Mouse (Mus musculus) layer of hippocampus, postnatal 36 days (tissue): ENCODE results near the gene Tmem50b. TPM values are rescaled to one million over a fixed set of nuclear protein-coding genes. Genes with fewer than 3 reads are reported as not detected.
A peak's percentile ranks its signal among the peaks of the same experiment; 100 is the strongest.

ENCODE experiments used
- DNase-seq, 2 experiments: peaks; one replicate each; pipeline ENCODE4 v3.0.0; 2022
- total RNA-seq, 2 experiments: library from RNA; stranded (reverse); gene quantifications; 2 replicates each; pipeline ENCODE4 v1.2.3; 2021

Tmem50b gene
- total RNA-seq, 2 experiments from 2014 or later: 115 to 124 TPM

DNA sequence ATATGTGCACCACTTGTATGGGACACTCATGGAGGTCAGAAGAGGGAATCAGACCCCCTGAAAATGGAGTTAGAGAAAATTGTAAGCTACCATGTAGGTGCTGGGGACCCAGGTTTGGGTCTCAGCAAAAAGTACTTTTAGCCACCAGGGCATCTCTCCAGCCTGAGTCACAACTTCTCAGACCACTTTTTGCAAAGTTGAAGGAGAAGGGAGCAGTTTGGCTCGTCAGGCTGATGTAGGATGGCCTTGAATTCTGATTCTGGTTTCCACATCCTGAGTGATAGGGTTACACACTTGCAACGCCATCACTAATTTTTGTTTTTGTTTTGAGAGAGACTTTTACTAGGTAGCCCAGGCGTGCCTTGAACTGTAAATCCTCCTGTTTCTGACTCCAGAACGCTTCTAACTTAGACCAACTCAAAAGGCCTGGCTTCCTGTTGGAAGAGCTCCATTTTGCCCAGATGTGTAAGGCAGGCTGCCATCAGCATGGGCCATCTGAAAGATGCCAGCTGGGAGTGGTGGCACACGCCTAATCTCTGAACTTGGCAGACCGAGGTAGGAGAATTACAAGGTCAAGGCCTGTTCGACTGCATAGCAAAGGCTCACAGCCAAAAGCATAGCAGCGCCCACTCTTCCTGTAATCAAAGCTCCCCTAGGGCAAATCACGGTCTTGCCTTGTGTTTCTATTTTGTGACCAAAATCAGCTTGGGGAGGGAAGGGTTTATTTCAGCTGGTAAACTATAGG is 12.1 kb upstream of the Tmem50b start:
- no peak for DNase-seq

DNA sequence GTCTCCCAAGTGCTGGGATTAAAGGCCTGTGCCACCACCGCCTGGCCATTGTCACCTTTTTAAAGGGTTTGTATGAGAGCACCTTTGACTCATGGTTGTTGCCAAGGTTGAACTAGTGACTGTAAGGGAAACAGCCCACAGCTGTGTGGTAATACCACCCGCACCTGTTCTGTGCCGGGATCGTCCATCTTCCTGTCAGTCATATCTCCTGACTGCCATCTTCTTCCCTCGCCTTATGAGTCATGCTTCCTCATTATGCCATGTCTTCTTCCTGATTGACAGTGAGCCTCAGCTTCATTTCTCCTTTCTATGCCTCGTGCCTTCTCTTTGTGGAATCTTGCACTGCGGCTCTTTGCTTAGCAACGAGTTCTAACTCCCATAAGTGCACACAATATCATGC is 9.4 kb upstream of the Tmem50b start:
- no peak for DNase-seq

DNA sequence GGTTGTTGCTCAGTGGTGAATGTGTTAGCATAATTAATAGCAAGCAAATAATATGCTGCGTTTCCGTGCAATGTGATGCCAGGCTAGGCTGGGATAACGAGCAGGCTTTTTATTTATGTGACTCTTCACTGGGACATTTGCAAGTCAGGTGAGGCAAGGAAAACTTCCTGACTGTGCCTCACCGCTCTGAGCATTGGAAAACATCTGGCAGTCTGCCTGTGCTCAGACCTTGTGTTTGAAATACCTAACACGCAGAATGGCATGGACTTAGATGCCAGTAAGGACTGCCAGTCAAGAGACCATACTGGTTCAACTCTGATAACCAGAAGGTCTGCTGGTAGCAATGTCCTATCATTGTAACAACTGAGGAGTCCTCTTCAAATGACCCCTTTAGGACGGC is 7.6 kb upstream of the Tmem50b start:
- DNase-seq: no peak

DNA sequence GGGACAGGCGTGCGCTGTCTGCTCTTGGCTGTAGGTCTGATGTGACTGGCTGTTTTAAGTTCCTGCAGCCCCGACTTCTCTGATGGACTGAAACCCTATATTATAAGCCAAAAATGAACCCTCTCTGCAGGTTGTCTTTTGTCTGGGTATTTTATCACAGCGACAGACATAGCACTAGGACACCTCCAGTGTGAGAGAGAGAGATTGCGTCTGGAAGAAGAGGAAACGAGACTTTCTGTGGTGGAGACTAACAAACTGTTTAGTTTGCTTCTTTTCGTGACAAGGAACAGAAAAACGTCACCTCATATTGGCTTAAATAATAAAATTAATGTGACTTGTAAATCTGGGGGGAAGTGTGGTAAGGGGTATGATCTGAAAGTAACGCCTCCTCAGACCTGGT is 4.1 kb upstream of the Tmem50b start:
- no peak for DNase-seq

DNA sequence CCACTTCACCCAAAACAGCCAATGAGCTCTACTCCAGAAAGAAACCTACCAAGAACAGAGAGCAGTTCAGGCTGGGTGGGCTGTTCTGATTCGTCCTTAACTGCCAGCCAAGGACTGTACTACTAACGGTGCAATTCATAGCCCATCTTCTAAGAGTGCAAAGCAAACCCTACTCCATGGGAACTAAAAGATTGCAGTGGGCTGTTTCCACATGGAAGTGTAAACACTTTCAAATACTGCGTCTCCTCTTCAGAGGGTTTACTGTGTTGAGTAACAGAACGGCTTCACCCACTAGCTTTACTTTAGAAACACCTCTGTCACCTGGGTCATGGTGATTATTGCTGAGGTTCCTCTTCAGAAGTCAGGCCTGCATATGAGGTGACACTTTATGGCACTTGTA is 3.5 kb upstream of the Tmem50b start:
- no peak for DNase-seq

DNA sequence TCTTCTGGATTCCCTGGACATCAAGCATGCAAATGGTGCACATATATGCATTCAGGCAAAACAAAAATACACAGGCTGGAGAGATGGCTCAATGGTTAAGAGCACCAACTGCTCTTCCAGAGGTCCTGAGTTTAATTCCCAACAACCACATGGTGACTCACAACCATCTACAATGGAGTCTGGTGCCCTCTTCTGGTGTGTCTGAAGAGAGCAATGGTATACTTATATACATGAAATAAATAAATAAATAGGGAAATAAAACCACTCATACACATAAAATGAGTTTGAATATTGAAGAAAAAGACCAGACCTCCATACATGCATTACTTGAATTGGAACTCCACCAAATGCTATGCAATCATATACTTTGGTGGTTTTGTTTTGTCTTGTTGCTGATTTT is 1.6 kb upstream of the Tmem50b start:
- DNase-seq: no peak

DNA sequence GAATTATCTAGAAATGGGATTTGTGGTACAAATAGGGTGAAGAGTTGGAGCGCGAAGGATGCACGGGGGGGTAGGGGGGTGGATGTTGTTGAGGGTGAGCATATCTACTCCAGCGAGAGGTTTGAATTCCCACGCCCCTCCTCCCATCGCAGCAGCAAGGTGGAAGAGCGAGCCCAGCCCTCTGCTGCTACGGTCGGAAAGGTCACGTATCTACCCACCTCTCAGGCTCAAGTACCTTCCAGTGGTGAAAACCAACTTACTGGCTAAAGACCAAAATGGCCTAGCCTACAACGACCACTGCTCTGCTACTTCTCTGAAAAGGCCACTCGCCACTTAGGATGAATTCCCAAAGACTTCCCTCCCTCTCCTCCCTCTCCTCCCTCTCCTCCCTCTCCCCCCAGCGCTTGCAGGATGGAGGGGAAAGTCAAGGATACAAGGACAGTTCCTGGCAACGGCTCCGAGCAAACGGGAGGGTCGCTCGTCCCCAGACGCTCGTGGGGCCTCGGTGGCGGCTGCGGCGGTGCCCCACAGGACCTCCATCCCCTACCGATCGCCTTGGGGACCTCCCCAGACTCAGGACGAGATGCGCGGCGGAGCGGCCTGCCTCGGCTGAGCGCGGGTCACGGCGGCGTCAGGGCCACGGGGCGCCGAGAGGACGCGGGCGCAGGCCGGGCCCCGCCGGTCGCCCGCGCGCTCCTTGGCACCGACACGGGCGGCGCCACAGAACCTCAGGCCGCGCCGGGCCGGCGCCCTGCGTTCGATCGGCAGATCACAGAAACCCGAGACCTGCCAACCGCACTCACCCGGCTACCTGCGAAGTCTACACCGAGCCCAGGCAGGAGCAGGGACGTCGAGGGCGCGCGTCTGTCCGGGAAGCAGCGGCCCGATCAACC is 575 bp downstream of the Tmem50b start:
- DNase-seq: no peak

DNA sequence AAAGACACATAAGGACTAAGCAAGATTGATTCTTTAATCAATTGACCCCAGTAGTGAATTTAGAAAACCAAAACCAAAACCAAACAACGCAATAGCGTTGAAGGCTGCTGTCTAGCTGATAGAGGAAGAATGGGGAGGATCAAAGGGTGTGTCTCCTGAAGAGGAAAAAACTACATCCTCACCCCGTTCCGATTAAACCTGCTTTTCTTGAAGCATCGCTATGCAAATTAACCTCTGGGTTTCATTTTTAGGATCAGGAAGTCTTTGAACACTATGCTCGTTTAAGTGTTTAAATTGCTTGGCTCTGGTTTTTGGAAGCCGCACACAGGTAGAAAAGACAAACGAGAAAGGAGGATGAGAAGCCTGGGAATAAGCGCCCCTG is 1.2 kb downstream of the Tmem50b start:
- no peak for DNase-seq

DNA sequence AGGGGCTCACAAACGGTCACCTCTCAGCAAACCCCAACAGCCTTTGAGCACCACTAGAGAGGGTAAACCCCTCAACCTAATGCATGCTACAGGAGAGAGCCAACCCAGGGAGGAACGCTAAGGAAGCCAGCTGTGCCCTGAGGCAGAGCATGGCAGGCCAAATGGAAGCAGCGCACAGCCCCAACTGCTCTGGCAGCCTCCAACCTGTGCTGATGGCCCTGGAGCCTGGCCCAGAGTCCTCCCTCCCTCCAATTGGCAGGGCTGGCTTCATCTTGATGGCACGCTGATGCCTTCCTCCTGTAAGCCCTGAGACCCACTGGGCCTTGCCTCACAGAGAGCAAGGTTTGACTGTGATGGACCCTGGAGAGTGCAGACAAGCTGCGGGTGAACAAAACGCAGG is 2.5 kb downstream of the Tmem50b start:
- peak; percentile 38 to 57 for DNase-seq

DNA sequence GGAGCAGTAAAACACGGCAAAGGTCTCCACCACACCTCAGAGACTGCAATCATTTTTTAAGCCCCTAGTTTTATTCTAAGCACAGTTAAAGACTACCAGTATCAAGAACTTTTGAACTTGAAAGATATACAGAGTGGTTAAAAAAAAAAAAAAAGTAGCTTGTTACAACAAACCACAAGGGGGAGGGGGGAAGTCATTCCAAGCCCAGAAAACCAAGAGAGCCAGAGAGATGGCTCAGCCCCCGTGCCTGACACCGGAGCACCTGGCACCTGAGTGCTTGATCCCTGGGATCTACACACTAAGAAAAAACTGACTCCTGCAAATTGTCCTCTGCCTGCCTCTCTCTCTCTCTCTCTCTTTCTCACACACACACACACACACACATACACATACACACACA is 4.3 kb downstream of the Tmem50b start:
- DNase-seq: no peak

DNA sequence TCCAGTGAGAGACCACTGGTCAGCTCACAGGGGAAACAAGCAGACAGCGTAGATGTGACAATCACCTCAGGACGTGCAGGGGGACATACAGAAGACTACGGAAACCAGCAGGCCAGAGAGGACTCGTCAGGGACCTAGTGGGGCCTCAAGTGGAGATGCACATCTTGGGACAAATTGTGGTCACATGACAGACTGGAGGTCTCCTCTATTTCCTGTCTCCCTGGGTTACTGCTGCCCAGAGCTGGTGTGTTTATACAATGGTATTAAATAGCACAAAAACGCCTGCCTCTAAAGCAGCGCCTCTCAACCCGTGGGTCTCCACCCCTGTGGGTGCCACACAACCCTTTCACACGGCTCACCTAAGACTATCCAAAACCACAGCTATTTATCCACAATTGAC is 5.4 kb downstream of the Tmem50b start:
- no peak for DNase-seq

DNA sequence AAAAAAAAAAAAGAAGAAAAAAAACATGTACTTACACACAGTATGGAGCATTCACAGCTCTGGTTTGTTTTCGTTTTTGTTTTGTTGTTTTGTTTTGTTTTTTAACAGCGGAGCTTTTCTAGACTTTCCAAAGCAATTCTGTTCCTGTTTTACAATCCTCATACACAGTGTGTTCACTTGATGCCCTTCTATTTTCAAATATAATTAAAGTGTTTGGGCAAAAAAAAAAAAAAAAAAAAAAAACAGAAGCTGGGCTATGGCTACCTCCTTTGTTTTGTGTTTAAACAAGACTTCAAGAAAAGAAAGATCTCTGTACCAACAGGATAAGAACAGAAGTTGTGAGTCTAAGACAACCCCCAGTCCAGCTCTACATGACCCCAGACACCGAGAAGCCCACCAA is 8.9 kb downstream of the Tmem50b start:
- DNase-seq: no peak

DNA sequence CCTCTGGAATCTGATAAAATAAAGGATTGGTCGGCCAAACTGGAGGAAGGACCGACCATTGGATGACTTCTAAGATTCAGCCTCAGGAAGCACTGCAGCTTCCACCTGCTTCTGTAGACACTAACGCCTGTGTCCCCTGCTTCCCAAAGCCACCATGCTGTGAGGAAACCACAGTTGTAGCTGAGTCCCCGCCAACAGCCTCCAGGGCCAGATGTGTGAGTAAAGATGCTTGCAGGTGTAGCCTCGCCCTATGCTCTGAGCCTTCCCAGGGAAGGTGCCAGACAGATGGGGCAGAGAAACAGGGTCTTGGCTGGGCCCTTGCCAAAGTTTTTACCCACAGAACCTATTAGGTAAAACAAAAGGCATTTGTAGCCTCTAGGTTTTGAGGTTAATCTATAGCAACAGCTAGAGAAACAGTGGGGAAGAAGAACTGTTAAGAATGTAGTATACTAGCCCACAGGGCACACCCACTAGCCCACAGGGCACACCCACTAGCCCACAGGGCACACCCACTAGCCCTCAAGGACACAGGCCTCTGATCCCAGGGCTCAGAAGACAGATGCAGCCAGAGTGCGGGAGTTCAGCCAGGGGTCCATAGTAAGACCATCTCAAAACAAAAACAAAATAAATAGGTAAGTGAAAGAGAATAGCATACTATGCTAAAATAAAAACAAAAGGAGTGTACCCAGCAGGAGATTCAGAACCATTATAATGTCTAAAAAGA is 9.7 kb downstream of the Tmem50b start:
- no peak for DNase-seq

DNA sequence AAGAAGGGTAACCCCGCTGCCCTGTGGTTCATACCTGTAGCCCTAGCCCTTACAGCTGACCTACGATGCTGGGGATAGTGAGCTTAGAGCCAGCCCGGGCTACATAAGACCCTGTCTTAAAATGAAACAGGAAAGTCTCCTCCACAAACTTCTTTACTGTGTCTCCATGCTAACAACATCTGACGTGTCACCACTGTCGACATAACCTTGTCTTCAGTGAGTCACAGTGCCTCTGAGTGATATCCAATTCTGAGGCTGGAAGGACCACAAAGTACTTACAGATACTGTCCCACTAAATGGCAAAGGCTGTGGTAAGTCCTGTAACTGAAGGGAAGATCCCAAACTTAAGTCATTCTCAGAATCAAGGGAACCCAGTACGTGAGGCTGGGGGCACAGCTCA is 11.4 kb downstream of the Tmem50b start:
- no peak for DNase-seq

DNA sequence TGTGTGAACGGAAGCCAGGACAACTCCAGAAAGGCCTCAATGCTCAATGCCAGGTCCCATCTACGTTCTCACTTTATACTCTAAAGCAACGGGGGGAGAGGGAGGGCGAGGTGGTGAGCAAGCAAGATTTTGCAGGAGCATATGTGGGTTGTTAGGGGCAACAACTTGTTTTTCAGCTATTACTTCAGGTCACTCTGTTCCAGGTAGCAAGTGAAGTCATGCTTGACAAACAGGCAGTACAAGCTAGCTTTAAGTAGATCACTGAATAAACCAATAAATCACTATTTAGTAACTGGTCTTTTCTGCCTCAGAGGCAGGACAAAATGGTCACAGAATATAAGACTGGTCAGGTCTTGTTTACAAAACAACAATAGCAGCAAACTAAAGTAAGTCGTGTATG is 12.0 kb downstream of the Tmem50b start:
- no peak for DNase-seq

DNA sequence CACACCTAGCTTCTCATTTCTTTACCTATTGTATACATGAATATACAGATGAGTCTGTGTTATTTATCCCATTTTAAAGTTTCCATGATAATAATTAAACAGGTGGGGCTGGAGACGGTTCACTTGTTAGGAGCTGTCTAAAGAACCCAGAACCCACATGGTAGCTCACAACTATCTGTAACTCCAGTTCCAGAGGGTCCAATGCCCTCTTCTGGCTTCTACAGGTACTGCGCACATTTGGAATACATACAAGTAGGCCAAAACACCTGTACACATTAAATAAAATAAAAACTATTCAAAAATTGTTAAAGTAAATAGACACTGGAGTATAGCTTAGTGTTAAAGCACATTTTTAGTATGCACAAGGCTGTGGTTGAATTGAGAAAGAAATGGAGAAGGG is 15.3 kb downstream of the Tmem50b start:
- no peak for DNase-seq

DNA sequence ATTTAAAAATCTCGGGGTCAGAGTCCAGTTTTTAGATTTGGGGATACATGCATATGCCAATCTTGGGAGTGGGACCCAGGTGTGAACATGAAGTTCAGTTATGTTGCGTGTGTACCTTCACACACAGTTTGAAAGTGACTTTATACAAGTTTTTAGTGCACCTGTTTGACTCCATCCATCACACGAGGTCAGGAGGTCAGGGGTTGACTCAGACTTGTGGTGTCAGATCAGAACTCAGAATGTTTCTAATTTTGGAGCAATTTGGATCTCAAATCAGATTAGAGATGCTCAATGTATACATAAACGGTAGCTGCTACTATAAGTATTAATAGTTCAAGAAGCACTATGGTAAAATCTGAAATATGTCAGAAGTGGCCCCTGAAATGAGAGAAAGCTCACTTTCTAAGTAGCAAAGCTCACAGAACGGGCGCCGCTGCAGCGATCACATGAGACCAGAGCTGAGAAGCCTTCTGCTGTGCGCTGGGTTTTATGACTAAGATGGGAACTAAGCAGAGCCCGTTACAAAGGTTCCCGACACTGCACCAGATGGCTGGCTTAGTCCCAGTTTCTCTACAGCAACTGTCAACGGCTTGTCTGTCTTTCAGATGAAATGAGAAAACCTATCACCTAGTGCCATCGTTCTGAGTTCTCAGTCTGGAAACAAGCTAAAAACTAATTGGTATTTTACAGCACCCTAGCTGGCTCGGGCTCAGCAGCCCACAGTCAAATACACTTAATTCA is 18.4 kb downstream of the Tmem50b start:
- peak; percentile 33 to 51 for DNase-seq

DNA sequence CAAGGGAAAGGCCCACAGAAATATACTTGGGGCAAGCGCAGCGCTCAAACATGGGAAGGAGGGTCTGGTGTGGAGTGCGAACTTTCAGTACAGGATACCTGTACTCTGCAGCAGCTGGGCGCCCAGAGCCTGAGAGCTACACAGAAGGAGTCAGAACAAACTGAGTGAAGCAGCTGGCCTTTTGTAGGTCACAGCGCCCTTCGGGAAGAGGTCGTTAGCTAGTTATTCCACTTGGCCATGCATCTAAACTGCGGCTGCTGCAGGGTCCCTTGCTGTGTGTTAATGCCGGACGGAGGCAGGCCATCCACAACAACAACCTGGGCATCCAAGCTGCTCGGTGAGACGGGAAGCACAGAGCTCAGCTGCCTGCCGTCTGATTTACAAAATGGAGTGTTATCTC is 22.4 kb downstream of the Tmem50b start:
- no peak for DNase-seq

DNA sequence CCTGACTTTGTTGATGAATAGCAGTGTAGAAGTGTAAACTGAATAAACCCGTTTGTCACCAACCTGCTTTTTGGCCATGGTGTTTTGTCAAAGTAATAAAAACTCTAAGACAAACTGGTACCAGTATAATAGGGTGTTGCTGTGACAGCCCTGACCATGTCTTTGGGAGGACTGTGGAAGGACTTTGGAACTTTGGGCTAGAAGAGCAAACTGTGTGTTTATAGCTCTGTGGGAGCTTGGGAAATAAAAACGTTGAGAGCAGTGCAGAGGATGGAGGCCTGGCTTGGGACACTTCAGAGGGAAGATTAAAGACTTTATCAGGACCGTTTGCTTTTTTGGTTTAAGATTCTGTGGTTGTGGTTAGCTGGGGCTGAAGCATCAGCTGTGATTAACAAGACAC is 26.5 kb downstream of the Tmem50b start:
- DNase-seq: no peak

DNA sequence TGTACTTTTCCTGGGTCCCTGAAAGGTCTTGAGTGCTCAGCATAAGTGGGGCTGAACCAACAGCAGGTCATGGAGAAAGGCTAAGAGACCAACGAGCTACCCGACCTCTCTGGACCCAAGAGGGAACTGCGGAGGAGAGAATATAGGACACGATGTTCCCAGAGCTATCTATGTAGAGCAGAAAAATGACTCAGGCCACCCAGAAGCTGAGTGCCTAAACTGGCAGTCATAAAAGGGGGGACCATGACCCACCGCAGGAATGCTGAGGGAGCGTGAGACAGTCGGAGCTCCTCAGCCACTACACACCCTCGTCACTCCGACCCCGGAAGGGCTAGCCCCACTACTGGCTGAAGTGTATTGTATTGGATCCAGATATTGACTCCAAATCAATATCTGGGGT is 28.6 kb downstream of the Tmem50b start:
- DNase-seq: no peak

DNA sequence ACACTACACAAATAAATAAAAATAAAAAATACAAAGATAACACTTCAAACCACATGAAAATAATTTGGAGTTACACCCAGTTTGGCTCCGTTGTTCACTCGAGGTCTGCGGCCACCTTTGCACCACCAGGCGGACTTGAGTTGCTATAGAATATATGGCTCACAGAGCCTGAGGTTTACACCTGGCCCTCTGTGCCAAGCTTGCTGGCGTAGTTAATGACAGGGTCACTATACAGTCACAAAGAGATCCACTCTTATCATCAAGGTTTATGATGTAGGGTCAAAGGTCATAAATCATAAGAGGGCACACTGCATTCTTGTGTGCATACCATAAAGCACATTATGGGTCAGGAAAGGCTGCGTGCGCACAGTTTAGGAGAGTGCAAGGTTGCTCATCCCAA is 31.6 kb downstream of the Tmem50b start:
- DNase-seq: no peak

DNA sequence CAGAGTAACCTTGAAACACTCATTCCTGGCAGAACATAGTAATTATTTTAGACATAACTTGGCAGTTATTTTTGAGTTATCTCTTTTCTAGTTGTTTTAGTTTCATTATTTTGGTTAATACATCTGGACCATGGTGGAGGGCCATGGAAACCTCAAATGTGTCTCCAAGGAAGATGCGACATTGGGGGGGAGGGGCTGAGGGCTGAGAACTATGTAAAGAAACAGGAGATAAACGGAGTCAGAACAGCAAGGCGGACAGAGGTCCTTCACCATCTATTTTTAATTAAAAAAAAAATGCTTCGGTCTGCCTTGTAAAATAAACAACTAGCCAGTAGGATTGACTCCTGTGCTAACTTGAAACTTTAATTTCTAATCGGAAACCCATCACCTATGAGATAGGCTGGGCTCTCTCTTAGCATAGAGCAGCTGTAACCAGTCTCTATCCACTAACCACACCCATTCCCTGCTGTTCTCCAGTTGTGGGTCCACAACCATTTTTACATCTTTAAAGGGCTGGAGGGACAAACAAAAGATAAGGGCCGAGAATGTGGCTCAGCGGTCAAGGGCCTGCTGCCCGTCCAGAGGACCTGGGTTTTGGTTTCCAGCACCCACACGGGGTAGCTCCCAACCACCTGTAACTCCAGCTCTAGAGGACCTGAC is 32.2 kb downstream of the Tmem50b start:
- no peak for DNase-seq
